13 mouse cellular contexts compared by ENCODE assay signal in the genomic region with DNA sequence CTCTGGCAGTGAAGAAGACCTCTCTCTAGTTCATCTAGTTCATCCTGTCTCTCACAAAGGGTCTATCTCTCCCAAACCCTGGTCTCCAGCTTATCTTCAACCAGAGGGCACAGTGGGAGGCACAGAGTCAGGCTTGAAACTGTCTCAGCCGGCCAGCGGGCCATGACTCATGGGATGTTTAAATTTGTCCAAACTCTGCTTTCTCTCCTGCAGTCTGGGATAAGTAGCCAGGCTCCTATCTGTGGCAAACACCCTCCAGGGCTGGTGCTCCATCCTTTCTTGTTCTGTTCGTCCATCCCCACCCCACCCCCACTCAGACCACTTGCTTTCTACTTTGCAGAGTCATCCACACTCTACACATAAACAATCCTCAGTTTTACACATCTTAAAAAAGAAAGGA. TPM values are rescaled to one million over a fixed set of nuclear protein-coding genes. Genes with fewer than 3 reads are reported as not detected.
DNase-seq lines count a peak whose midpoint lies in the region; ATAC-seq and TF ChIP-seq lines count a peak whose summit lies in the region.
"Had no signal": no experiment of that assay in that cellular context is flagged by ENCODE, and none has a peak within 500 bp of the region (broad histone marks: within the 10 kb centered on the region; RNA-seq: fewer than 3 reads in every experiment).

No protein-coding gene starts in this region.

- no peak for TF ChIP-seq CTCF in forebrain, postnatal 0 days (IDR thresholded peaks at IDR 0.05; ENCODE audit: low read depth)

- no peaks in the 10 kb centered on the region for H3K9me3 ChIP-seq in forebrain, embryonic 12.5 days
- H3K9me3 ChIP-seq in forebrain, postnatal 0 days (ENCODE audit: low read length): no peaks in the 10 kb centered on the region
- no peaks in the 10 kb centered on the region for H3K9me3 ChIP-seq in liver, embryonic 16.5 days (replicated peaks; ENCODE audit: control insufficient read depth, low read length)

- H3K27me3 ChIP-seq in forebrain, embryonic 12.5 days: peaks cover 3% of the 10 kb centered on the region; the same call in 1 of the 2 replicates
- H3K27me3 ChIP-seq in forebrain, postnatal 0 days (ENCODE audit: insufficient read depth, low read length): no peaks in the 10 kb centered on the region
- peaks cover 6% of the 10 kb centered on the region; the same call in 1 of the 2 replicates for H3K27me3 ChIP-seq in liver, embryonic 16.5 days (ENCODE audit: control insufficient read depth, insufficient read depth, low read depth, low read length)

- no peak overlapping the region for H3K4me2 ChIP-seq in forebrain, embryonic 12.5 days
- H3K4me2 ChIP-seq in forebrain, postnatal 0 days (ENCODE audit: low read depth): no peak overlapping the region
- peak overlapping the region; percentile 51 for H3K4me2 ChIP-seq in liver, embryonic 16.5 days (ENCODE audit: low read depth, low read length)

- no peaks in the 10 kb centered on the region for H3K36me3 ChIP-seq in forebrain, embryonic 12.5 days (replicated peaks)
- no peaks in the 10 kb centered on the region for H3K36me3 ChIP-seq in forebrain, postnatal 0 days (ENCODE audit: insufficient read depth)
- no peaks in the 10 kb centered on the region for H3K36me3 ChIP-seq in liver, embryonic 16.5 days (ENCODE audit: control insufficient read depth, insufficient read depth)

- no peak for ATAC-seq in forebrain, embryonic 12.5 days (ENCODE audit: low FRiP score)
- ATAC-seq in forebrain, postnatal 0 days: no peak
- peak; percentile 81 for ATAC-seq in liver, embryonic 16.5 days (ENCODE audit: low read depth)
- ATAC-seq: forebrain, embryonic 16.5 days; hindbrain, postnatal 0 days had no signal

- WGBS in forebrain, embryonic 12.5 days: 65% methylated on average over 3 of the region's 3 CpGs
- WGBS in forebrain, postnatal 0 days: 62% methylated on average over 3 of the region's 3 CpGs
- 6% methylated on average over 3 of the region's 3 CpGs for WGBS in liver, embryonic 16.5 days (ENCODE audit: insufficient replicate concordance)

- H3K9ac ChIP-seq in forebrain, embryonic 12.5 days: no peak overlapping the region
- no peak overlapping the region for H3K9ac ChIP-seq in forebrain, postnatal 0 days
- H3K9ac ChIP-seq in liver, embryonic 16.5 days (ENCODE audit: low read depth, low read length): peak overlapping the region; percentile 67

- DNase-seq in forebrain, postnatal 0 days: no peak
- DNase-seq in 3T3-L1 (ENCODE audit: low read depth, low spot score): peak; percentile 79
- DNase-seq in c-Kit-positive CD71-positive TER-119-positive erythroid progenitor cells, embryonic 14.5 days (ENCODE audit: low spot score): peak; percentile 94
- no peak for DNase-seq in kidney, postnatal 10 days
- no peak for DNase-seq in kidney, postnatal 36 days
- no peak for DNase-seq in right cerebral cortex, postnatal 4 days
- DNase-seq: heart, adult 11 months; kidney, postnatal 4 days; lung, postnatal 14 days had no signal

- H3K4me3 ChIP-seq in forebrain, embryonic 12.5 days (replicated peaks): no peak overlapping the region
- no peak overlapping the region for H3K4me3 ChIP-seq in forebrain, postnatal 0 days (ENCODE audit: low read depth, low read length)
- H3K4me3 ChIP-seq in liver, embryonic 16.5 days (ENCODE audit: low read depth, low read length): 0 out of 2 replicates have a peak overlapping the region, but pooled peaks have one; percentile 2

- peaks cover 27% of the 10 kb centered on the region for H3K4me1 ChIP-seq in forebrain, embryonic 12.5 days
- no peaks in the 10 kb centered on the region for H3K4me1 ChIP-seq in forebrain, postnatal 0 days (ENCODE audit: insufficient read depth)
- peaks cover 68% of the 10 kb centered on the region for H3K4me1 ChIP-seq in liver, embryonic 16.5 days (ENCODE audit: control insufficient read depth, low read depth, low read length)

- H3K27ac ChIP-seq in forebrain, embryonic 12.5 days: peak overlapping the region; percentile 42; the same call in 1 of the 2 replicates
- H3K27ac ChIP-seq in forebrain, postnatal 0 days (ENCODE audit: low read depth, low read length): no peak overlapping the region
- peak overlapping the region; percentile 99 for H3K27ac ChIP-seq in liver, embryonic 16.5 days (ENCODE audit: low read length)
- H3K27ac ChIP-seq: hindbrain, postnatal 0 days had no signal

RNA-seq across cellular contexts. Expression of a gene that starts 43.2 kb away (rescaled TPM):
- 18.9 and 22.6 TPM in 2 replicates for polyA plus RNA-seq in forebrain, embryonic 12.5 days (2016; fragmentation: Nextera tagmentation; extraction: Ambion mirVana)
- 8.7 and 14.6 TPM in 2 replicates for total RNA-seq in forebrain, postnatal 0 days (2014; rRNA removed)
- polyA plus RNA-seq in forebrain, postnatal 0 days (2015; fragmentation: Nextera tagmentation; extraction: Ambion mirVana): 10.3 and 12.0 TPM in 2 replicates
- 74.7 and 80.0 TPM in 2 replicates for polyA plus RNA-seq in liver, embryonic 16.5 days (2015; fragmentation: Nextera tagmentation; extraction: Ambion mirVana)

Comparison
In these comparisons a context has a peak if more than half of its experiments do, and no peak if none do; other contexts are left out.
1. DNase-seq: peak in 3T3-L1 (single experiment) and c-Kit-positive CD71-positive TER-119-positive erythroid progenitor cells, embryonic 14.5 days (single experiment); none in forebrain, postnatal 0 days (single experiment), kidney, postnatal 10 days (single experiment), kidney, postnatal 36 days (0 of 2) and right cerebral cortex, postnatal 4 days (single experiment).